In genomic region chr10:79937775-79938526, GRCm38 (mm10) we compare ENCODE assay signal across 12 mouse cellular contexts. TPM values are rescaled to one million over a fixed set of nuclear protein-coding genes. Genes with fewer than 3 reads are reported as not detected.
DNase-seq lines count a peak whose midpoint lies in the region; ATAC-seq and TF ChIP-seq lines count a peak whose summit lies in the region.
"Had no signal": no experiment of that assay in that cellular context is flagged by ENCODE, and none has a peak within 500 bp of the region (broad histone marks: within the 10 kb centered on the region; RNA-seq: fewer than 3 reads in every experiment).

No protein-coding gene starts in this region.

- H3K4me1 ChIP-seq in intestine, embryonic 16.5 days (ENCODE audit: control insufficient read depth, insufficient read depth, low read length): peaks cover 57% of the 10 kb centered on the region
- H3K4me1 ChIP-seq in intestine, embryonic 15.5 days (replicated peaks): peaks cover 51% of the 10 kb centered on the region
- peaks cover 66% of the 10 kb centered on the region for H3K4me1 ChIP-seq in kidney, embryonic 16.5 days (ENCODE audit: insufficient read depth, low read length)
- H3K4me1 ChIP-seq in liver, postnatal 0 days (ENCODE audit: insufficient read depth): peaks cover 90% of the 10 kb centered on the region

- WGBS in intestine, embryonic 16.5 days: 67% methylated on average over 11 of the region's 11 CpGs
- WGBS in intestine, embryonic 15.5 days: 70% methylated on average over 11 of the region's 11 CpGs
- WGBS in kidney, embryonic 16.5 days: 54% methylated on average over 11 of the region's 11 CpGs
- 52% methylated on average over 11 of the region's 11 CpGs for WGBS in liver, postnatal 0 days (ENCODE audit: insufficient replicate concordance)

- H3K27ac ChIP-seq in intestine, embryonic 16.5 days (ENCODE audit: low read length): peak overlapping the region; percentile 1; the same call in 1 of the 2 replicates
- H3K27ac ChIP-seq in intestine, embryonic 15.5 days: no peak overlapping the region
- H3K27ac ChIP-seq in kidney, embryonic 16.5 days (ENCODE audit: low read length): peak overlapping the region; percentile 87
- H3K27ac ChIP-seq in liver, postnatal 0 days (ENCODE audit: low read depth): peak overlapping the region; percentile 88
- H3K27ac ChIP-seq: midbrain, embryonic 10.5 days had no signal

- peaks cover 12% of the 10 kb centered on the region; the same call in 1 of the 2 replicates for H3K36me3 ChIP-seq in intestine, embryonic 16.5 days (ENCODE audit: control insufficient read depth, insufficient read depth, low read length)
- peaks cover 22% of the 10 kb centered on the region for H3K36me3 ChIP-seq in intestine, embryonic 15.5 days
- peaks cover 14% of the 10 kb centered on the region for H3K36me3 ChIP-seq in kidney, embryonic 16.5 days (ENCODE audit: insufficient read depth, low read length)
- peaks cover 41% of the 10 kb centered on the region for H3K36me3 ChIP-seq in liver, postnatal 0 days (replicated peaks; ENCODE audit: insufficient read depth, low read length)

- H3K4me2 ChIP-seq in intestine, embryonic 16.5 days (ENCODE audit: low read depth, low read length): no peak overlapping the region
- H3K4me2 ChIP-seq in intestine, embryonic 15.5 days (replicated peaks): no peak overlapping the region
- 0 out of 2 replicates have a peak overlapping the region, but pooled peaks have one; percentile 10 for H3K4me2 ChIP-seq in kidney, embryonic 16.5 days (replicated peaks; ENCODE audit: low read depth, low read length)
- peak overlapping the region; percentile 73 for H3K4me2 ChIP-seq in liver, postnatal 0 days (ENCODE audit: low read depth, low read length)

- H3K4me3 ChIP-seq in intestine, embryonic 16.5 days (ENCODE audit: low read length): no peak overlapping the region
- H3K4me3 ChIP-seq in intestine, embryonic 15.5 days (replicated peaks): no peak overlapping the region
- no peak overlapping the region for H3K4me3 ChIP-seq in kidney, embryonic 16.5 days (ENCODE audit: low read length)
- no peak overlapping the region for H3K4me3 ChIP-seq in liver, postnatal 0 days (ENCODE audit: low read depth, low read length)
- H3K4me3 ChIP-seq: midbrain, embryonic 10.5 days had no signal

- no peak for TF ChIP-seq EP300 in liver, postnatal 0 days (IDR thresholded peaks at IDR 0.05; ENCODE audit: low read depth)

- no peaks in the 10 kb centered on the region for H3K27me3 ChIP-seq in intestine, embryonic 16.5 days (replicated peaks; ENCODE audit: control insufficient read depth, insufficient read depth, low read length)
- no peaks in the 10 kb centered on the region for H3K27me3 ChIP-seq in intestine, embryonic 15.5 days (replicated peaks)
- no peaks in the 10 kb centered on the region for H3K27me3 ChIP-seq in kidney, embryonic 16.5 days (ENCODE audit: insufficient read depth, low read length)
- no peaks in the 10 kb centered on the region for H3K27me3 ChIP-seq in liver, postnatal 0 days (ENCODE audit: insufficient read depth, low read length)

- H3K9ac ChIP-seq in intestine, embryonic 16.5 days (ENCODE audit: low read depth, low read length): peak overlapping the region; percentile 14; the same call in 1 of the 2 replicates
- no peak overlapping the region for H3K9ac ChIP-seq in intestine, embryonic 15.5 days
- 0 out of 2 replicates have a peak overlapping the region, but pooled peaks have one; percentile 7 for H3K9ac ChIP-seq in kidney, embryonic 16.5 days (replicated peaks; ENCODE audit: low read length)
- H3K9ac ChIP-seq in liver, postnatal 0 days (replicated peaks): peak overlapping the region; percentile 55

- no peaks in the 10 kb centered on the region for H3K9me3 ChIP-seq in intestine, embryonic 16.5 days (ENCODE audit: control insufficient read depth, low read length)
- no peaks in the 10 kb centered on the region for H3K9me3 ChIP-seq in intestine, embryonic 15.5 days
- H3K9me3 ChIP-seq in kidney, embryonic 16.5 days (ENCODE audit: low read length): no peaks in the 10 kb centered on the region
- H3K9me3 ChIP-seq in liver, postnatal 0 days (ENCODE audit: low read length): no peaks in the 10 kb centered on the region
- H3K9me3 ChIP-seq: midbrain, embryonic 10.5 days had no signal

- no peak for DNase-seq in liver, postnatal 0 days
- DNase-seq in B cell, adult 2 months: no peak
- DNase-seq in right cerebral cortex, postnatal 25 days: no peak

- no peak for ATAC-seq in intestine, embryonic 16.5 days
- ATAC-seq in intestine, embryonic 15.5 days: no peak
- peak; percentile 33 for ATAC-seq in erythroblast, adult 5-6 weeks (replicated peaks; ENCODE audit: low FRiP score, poor library complexity, severe bottlenecking)
- peak; percentile 74 for ATAC-seq in kidney, embryonic 16.5 days (ENCODE audit: low FRiP score, low TSS enrichment)
- peak; percentile 35 for ATAC-seq in liver, postnatal 0 days
- no peak for ATAC-seq in frontal cortex, adult (ENCODE audit: low TSS enrichment)

- 0 out of 2 replicates have a peak, but pooled peaks have one; percentile 7 for TF ChIP-seq CTCF in liver, postnatal 0 days (IDR thresholded peaks at IDR 0.05; ENCODE audit: low read depth)

RNA-seq across cellular contexts. Expression of gene Arid3a, which starts 11.1 kb away (rescaled TPM):
- polyA plus RNA-seq in intestine, embryonic 16.5 days (2015; fragmentation: Nextera tagmentation; extraction: Ambion mirVana): 19.4 and 22.1 TPM in 2 replicates
- polyA plus RNA-seq in intestine, embryonic 15.5 days (2015; fragmentation: Nextera tagmentation; extraction: Ambion mirVana): 18.7 and 19.0 TPM in 2 replicates
- total RNA-seq in erythroblast, adult 5-6 weeks (2015; ENCODE audit: low replicate concordance): 6.3 and 8.8 TPM in 2 replicates
- 10.5 and 14.7 TPM in 2 replicates for total RNA-seq in erythroblast, adult 5-6 weeks (2017; ENCODE audit: low replicate concordance)
- 5.5 and 9.2 TPM in 2 replicates for polyA plus RNA-seq in kidney, embryonic 16.5 days (2015; fragmentation: Nextera tagmentation; extraction: Ambion mirVana)
- polyA plus RNA-seq in liver, postnatal 0 days (2015; fragmentation: Nextera tagmentation; extraction: Ambion mirVana): 4.5 and 5.5 TPM in 2 replicates

RNA-seq across cellular contexts. Expression of gene R3hdm4, which starts 16.9 kb away (rescaled TPM):
- polyA plus RNA-seq in intestine, embryonic 16.5 days (2015; fragmentation: Nextera tagmentation; extraction: Ambion mirVana): 105 and 116 TPM in 2 replicates
- 108 and 116 TPM in 2 replicates for polyA plus RNA-seq in intestine, embryonic 15.5 days (2015; fragmentation: Nextera tagmentation; extraction: Ambion mirVana)
- total RNA-seq in erythroblast, adult 5-6 weeks (2015; ENCODE audit: low replicate concordance): 42.8 and 46.1 TPM in 2 replicates
- 25.0 and 28.3 TPM in 2 replicates for total RNA-seq in erythroblast, adult 5-6 weeks (2017; ENCODE audit: low replicate concordance)
- 169 and 170 TPM in 2 replicates for polyA plus RNA-seq in kidney, embryonic 16.5 days (2015; fragmentation: Nextera tagmentation; extraction: Ambion mirVana)
- polyA plus RNA-seq in liver, postnatal 0 days (2015; fragmentation: Nextera tagmentation; extraction: Ambion mirVana): 47.3 and 51.7 TPM in 2 replicates

RNA-seq across cellular contexts. Expression of gene Kiss1r, which starts 21.2 kb away (rescaled TPM):
- polyA plus RNA-seq in intestine, embryonic 16.5 days (2015; fragmentation: Nextera tagmentation; extraction: Ambion mirVana): 0.68 and 0.69 TPM in 2 replicates
- 0.52 and 1.1 TPM in 2 replicates for polyA plus RNA-seq in intestine, embryonic 15.5 days (2015; fragmentation: Nextera tagmentation; extraction: Ambion mirVana)
- total RNA-seq in erythroblast, adult 5-6 weeks (2015; ENCODE audit: low replicate concordance): not detected in 2 replicates
- total RNA-seq in erythroblast, adult 5-6 weeks (2017; ENCODE audit: low replicate concordance): 0.14 TPM in 1 of 2 replicates, not detected in the other
- polyA plus RNA-seq in kidney, embryonic 16.5 days (2015; fragmentation: Nextera tagmentation; extraction: Ambion mirVana): 1.5 and 2.1 TPM in 2 replicates
- 0.18 and 0.34 TPM in 2 replicates for polyA plus RNA-seq in liver, postnatal 0 days (2015; fragmentation: Nextera tagmentation; extraction: Ambion mirVana)

RNA-seq across cellular contexts. Expression of gene Wdr18, which starts 22.0 kb away (rescaled TPM):
- 86.2 and 96.6 TPM in 2 replicates for polyA plus RNA-seq in intestine, embryonic 16.5 days (2015; fragmentation: Nextera tagmentation; extraction: Ambion mirVana)
- 90.3 and 94.8 TPM in 2 replicates for polyA plus RNA-seq in intestine, embryonic 15.5 days (2015; fragmentation: Nextera tagmentation; extraction: Ambion mirVana)
- total RNA-seq in erythroblast, adult 5-6 weeks (2015; ENCODE audit: low replicate concordance): 4.0 and 7.5 TPM in 2 replicates
- 2.5 and 14.2 TPM in 2 replicates for total RNA-seq in erythroblast, adult 5-6 weeks (2017; ENCODE audit: low replicate concordance)
- 101 and 113 TPM in 2 replicates for polyA plus RNA-seq in kidney, embryonic 16.5 days (2015; fragmentation: Nextera tagmentation; extraction: Ambion mirVana)
- 40.7 and 41.2 TPM in 2 replicates for polyA plus RNA-seq in liver, postnatal 0 days (2015; fragmentation: Nextera tagmentation; extraction: Ambion mirVana)

RNA-seq across cellular contexts. Expression of gene Gm26602, which starts 27.3 kb away (rescaled TPM):
- polyA plus RNA-seq in intestine, embryonic 16.5 days (2015; fragmentation: Nextera tagmentation; extraction: Ambion mirVana): 2.1 and 7.8 TPM in 2 replicates
- polyA plus RNA-seq in intestine, embryonic 15.5 days (2015; fragmentation: Nextera tagmentation; extraction: Ambion mirVana): 17.7 TPM in 1 of 2 replicates, not detected in the other
- total RNA-seq in erythroblast, adult 5-6 weeks (2015; ENCODE audit: low replicate concordance): not detected in 2 replicates
- not detected in 2 replicates for total RNA-seq in erythroblast, adult 5-6 weeks (2017; ENCODE audit: low replicate concordance)
- 9.2 TPM in 1 of 2 replicates, not detected in the other for polyA plus RNA-seq in kidney, embryonic 16.5 days (2015; fragmentation: Nextera tagmentation; extraction: Ambion mirVana)
- 4.6 TPM in 1 of 2 replicates, not detected in the other for polyA plus RNA-seq in liver, postnatal 0 days (2015; fragmentation: Nextera tagmentation; extraction: Ambion mirVana)
- total RNA-seq: adrenal gland, adult 18-20 months; left cerebral cortex, postnatal 10 days had no signal
- polyA plus RNA-seq: urinary bladder, adult 2 months had no signal

Comparison
In these comparisons a context has a peak if more than half of its experiments do, and no peak if none do; other contexts are left out.
1. ATAC-seq: peak in erythroblast, adult 5-6 weeks (single experiment), kidney, embryonic 16.5 days (single experiment) and liver, postnatal 0 days (single experiment); none in intestine, embryonic 16.5 days (single experiment), intestine, embryonic 15.5 days (single experiment) and frontal cortex, adult (single experiment).
2. H3K4me2 ChIP-seq: peak in kidney, embryonic 16.5 days (single experiment) and liver, postnatal 0 days (single experiment); none in intestine, embryonic 16.5 days (single experiment) and intestine, embryonic 15.5 days (single experiment).